Mouse (Mus musculus): ENCODE results near the gene Gda.

Gda gene

DNA sequence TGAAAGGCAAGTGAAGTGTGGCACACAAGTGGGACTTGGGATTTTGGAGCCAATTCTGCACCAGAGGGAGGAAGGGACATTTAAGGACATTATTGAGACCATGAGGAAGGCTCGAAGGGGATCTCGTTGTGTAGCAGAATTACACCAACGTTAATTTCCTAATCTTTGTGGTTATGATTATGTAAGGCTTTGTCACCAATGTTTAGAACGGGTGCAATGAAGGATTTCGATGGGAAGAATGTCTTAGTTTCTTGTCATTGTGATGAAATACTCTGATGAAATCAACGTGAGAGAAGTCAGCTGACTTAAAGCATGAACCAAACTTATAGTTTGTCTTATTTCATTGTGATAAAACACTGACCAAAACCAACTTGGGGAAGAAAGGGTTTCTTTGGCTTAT, 32.4 kb downstream of the Gda start:
- no peak for DNase-seq

DNA sequence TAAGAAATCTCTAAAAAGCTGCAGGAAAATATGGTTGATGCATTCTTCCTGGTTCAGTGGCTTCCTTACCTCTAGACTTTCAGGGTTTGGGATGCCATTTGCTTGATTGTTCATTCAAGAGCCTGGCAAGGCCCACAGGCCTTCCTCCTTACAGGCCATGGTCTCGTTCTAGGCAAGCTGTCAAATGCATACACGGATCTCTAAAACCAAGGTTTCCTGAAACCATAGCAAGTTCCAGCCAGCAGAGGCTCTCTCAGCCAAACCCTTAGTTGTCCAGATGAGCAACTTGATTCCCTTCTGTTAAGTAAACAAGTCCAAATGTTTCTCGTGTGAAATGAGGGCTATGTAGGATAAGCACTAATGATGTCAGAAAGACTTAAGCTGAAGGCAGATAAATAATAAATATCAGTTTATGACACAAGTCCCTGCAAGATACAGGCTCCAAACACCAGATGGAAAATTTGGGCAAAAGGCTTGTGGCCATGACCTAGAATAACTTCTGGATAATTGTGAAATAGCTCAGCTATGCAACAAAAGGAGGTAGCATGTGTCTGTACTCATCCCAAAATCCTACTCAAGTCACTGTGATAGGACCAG, 34.0 kb downstream of the Gda start:
- no peak for DNase-seq

DNA sequence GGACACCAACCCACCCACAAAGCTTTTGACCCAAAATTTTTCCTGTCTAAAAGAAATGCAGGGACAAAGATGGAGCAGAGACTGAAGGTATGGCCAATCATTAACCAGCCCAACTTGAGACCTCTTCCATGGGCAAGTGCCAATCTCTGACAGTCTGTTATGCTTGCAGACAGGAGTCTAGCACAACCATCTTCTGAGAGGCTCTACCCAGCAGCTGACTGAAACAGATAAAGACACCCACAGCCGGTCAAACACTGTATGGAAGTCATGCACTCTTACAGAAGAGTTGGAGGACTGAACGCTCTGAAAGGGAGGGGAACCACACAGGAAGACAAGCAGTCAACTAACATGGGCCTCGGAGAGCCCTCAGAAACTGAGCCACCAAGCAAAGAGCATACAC, 36.7 kb downstream of the Gda start:
- peak; percentile 3 for DNase-seq

DNA sequence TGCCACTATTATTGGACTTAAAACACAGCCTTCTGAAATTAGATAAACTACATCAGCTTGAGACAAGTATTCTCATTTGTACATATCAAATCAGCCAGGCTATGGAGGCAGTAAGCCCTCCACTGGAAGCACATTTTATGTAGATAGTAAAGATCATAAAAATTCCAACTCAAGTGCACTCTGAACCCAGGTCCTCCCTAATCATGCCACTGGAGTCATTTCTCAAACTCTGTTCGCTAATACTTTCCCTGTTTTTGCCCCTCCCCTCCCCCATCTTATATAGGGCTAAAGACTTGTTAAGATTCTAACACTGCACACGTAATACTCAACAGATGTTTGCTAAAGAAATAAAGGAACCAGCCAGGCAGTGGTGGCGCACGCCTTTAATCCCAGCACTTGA, 39.9 kb downstream of the Gda start:
- DNase-seq: no peak

DNA sequence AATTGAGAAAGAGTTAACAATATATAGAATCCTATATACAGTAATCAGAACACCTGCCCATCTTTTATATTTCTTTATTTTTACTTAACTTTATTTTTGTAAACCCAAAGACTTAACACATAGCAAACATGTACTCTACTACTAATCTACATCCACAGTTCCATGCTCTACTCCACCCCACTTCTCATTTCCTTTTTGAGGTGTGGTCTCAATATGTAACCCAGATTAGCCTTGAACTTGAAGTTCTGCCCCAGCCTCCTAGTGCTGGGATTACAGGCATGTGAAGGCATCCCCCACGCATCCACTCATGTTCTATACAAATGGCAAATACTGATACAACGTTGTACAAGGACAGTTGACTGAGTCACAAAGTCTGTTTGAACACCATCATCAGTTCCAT, 40.4 kb downstream of the Gda start:
- DNase-seq: no peak

DNA sequence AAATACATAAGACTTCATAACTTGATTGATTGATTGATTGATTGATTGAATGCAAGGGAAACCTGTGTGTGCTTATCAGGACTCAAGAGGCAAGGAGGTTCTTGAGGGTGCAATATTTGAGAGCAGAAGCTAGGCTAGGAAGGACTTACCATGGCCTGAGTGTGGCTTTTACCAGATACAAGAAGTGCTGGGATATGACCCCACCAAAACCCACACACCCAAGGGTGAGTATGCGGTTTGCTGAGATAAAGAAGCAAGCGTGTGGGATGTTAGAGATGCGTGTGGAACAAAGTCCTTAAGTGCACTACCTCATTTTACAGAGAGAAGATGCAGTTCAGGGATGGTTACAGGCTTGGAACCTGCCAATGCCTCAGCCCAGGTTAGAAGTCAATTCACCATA, 41.0 kb downstream of the Gda start:
- DNase-seq: no peak

DNA sequence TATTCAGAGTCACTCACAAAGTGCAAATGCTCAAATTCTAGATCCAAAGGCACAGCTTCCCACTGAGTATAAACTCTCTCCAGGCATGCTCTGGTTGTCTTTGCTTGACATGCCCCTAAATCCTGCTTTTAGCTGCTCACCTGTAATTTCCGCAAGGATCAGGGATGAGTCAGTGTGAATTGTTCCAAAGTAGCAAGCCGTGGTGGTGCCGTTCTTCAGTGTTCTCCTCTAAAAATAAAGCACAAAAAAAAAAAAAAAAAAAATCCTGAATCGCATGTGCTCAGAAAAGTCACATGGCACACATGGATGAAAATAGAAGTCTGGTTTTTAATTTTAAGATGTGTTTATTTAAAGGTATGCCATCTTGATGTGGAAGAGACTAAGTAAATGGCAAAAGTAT, 47.9 kb downstream of the Gda start:
- DNase-seq: no peak

DNA sequence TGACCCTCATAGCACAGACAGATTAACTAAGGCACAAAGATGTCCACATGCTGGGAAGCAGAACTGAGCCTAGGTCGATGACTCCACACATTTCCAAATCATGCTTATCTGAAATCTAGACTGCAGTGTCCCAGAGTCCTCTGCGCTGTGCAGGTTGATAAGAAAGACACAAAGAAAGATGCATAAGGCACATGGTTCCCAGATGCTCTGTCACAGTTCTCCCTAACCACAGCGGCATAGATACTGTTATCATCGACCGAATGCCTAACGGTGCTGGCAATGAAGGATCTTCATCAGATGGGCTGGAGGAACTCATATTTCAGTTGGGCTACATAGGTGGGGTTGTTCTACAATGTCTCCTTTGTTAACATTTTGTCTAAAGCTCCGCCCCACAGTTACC, 49.5 kb downstream of the Gda start:
- no peak for DNase-seq

DNA sequence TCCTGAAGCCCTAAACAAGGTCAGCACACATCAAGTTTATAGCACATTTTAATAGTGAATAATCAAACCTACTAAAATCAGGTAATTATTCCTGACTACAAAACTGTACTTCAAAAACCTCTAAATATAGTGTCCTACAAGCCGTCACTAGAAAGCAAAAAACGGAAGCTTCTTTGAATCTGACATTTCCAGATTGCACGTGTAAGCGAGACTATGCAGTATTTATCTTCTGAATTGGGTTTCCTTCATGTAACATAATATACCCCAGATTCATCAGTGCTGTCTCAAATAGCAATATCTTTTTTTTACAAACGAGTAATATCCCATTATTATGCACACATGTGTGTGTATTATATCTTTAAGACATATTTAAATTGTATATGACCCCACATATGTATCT, 54.8 kb downstream of the Gda start:
- DNase-seq: no peak

DNA sequence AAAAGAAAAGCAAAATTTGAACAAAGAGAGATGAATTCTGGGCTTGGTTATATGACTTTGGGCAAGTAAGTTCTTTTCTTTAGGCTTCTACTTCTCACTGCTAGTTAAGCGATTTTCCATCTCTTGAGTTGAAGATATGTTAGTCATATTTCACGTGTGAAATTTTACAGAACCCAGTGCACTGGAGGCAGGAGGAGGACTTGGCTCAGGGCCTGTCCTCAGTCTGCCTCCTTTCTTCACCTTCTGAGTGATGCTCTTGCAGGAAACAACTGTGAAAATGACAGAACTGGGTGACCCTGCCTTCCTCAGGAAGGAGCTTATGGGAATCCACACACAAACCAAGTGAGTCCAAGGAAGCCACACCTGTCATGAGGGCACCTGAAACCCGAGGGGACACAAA, 57.9 kb downstream of the Gda start:
- no peak for DNase-seq

DNA sequence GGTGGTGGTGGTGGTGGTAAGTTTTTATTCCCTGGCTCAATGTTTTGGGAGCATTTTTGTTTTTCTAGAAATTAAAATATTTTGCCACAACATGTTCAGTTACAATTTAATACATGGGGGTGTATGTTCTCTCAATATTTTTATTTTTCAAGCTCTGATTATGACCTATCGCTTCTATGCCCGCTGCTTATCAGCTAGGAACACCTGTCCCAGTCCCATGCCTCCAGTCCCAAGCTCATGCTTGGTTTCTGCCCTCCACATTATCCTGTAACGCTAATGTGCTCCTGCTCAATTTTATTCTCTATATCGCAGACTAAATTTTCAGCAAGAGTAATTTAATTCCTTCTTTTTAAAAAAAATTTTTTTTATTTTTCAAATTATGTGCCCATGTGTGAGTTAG, 64.1 kb downstream of the Gda start:
- DNase-seq: no peak

DNA sequence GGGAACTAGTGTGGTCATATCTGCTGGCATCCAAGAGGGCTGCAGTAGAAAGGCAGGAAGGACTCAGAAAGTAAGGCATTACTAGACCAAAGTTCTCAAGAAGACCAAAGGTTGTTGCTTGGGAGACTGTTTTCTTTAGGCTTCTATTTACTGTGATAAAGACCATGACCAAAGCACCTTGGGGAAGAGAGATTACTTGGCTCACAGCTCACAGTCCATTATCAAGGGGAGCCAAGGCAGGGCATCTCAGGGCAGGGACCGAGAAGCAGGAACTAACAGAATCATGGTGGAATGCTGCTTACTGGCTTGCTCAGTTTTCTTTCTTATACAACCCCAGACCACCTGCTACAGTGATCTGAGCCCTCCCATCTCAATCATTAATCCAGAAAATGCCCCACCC, 65.9 kb downstream of the Gda start:
- DNase-seq: no peak

DNA sequence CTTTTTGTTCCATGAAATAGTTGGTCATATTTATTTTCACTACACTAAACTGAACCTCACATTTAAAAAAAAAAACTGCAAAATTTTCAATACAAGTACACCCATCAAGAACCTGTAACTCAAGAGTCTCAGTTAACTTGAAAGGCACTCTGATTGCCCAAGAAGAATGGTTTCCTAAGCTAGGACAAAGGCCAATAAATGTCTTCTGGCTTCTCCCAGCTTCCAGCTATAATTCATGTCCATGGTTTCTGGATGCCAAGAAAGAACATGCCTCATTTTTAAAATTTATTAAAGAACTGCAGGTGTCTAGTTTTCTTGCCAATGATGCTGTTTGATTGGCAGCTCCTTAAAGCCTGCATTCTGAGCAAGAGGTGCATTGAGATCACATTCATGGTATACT, 75.3 kb downstream of the Gda start:
- no peak for DNase-seq

DNA sequence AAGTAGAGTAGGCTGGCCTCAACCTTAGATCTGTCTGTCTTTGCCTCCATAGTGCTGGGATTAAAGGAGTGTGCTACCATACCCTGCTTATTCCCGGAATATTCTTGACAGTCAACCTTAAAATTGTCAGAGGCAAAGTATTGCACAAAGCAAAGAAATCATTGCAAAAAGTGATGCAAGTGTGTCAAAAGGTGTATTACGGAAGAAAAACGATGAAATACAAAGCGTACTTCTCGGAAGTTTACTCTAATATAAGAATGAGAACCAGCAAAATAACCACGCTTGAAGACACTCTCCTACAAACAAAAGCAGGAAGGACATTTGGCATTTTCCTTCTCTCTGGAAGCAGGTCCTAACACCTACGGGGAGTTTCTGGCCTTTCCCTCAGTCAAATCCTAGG, 76.9 kb downstream of the Gda start:
- DNase-seq: no peak

DNA sequence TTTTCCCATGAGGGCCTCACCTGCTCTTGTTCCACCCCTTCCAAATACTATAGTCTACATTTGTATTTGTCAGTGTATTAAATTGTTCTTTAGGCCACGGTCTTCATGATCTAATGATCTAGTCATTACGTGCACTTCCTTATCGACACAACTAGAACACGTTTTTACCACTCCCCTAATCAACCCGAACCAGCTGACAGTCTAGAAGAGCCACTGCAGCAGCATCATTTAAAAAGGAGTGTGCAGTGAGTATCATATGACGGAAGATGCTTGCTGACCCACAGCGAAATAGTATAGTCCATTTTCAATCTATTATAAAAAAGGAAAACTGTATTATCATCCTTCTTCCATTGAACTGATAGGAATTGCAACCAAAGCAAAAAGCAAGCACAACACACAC, 82.3 kb downstream of the Gda start:
- DNase-seq: no peak

DNA sequence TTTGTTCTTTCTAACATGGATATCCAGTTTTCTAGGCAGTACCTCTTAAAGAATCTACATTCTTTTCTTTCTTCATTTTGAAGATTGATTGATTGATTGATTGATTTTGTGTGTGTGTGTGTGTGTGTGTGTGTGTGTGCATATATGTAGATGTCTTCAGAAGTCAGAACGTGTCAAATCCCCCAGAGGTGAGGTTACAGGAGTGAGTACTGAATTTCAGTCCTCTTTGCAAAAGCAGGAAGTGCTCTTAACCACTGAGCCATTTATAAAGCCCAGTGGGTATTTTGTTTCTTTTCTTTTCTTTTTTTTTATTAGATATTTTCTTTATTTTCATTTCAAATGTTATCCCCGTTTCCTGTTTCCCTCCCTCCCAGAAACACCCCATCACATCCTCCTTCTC, 86.4 kb downstream of the Gda start:
- no peak for DNase-seq

DNA sequence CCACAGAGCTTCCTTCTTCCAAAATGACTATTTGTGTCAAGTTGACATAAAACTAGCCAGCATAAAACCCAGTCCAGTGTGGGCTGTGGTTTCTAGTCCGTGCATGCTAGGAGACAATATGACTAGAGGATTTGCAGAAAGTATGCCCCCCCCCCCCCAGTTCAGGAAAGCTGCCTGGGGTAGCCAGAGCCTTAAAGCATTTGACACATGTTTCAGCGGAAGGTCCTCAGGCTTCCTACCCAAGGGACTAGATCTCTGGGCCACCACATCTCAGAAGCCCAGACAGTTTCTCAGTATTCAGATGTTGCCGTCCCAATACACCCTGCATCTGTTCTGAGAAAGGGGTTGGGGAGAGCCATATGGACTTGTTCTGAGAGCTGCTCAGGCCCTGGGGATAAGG, 89.0 kb downstream of the Gda start:
- DNase-seq: no peak

DNA sequence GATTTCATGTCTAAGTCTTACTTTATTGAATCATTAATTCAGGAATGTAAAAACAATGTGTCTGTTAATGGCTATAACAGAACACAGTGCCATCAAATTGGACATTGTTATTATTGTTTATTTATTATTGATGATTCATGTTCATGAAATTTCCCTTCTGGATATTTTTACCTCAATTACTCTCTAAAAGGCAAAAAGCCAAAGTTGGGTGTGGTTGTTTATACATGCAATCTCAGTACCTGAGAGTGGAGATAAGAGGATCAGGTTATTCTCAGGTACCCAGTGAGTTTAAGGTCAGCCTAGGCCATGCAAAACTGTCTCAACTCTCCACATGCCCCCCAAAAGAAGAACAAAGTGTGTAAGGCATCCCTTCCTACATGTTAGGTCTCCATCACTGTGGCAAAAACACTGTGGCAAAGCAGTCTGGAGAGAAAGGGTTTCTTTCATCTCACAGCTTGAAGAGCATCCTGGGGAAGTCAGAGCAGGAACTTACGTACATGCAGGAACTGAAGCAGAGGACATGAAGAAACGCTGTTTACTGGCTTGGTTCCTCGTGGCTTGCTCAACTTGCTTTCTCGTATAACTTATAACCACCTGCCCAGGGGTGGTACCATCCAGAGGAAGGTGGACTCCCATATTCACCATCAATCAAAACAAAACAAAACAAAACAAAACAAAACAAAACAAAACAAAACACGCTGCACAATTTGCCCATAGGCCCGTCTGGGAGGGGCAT, 89.6 kb downstream of the Gda start:
- no peak for DNase-seq

DNA sequence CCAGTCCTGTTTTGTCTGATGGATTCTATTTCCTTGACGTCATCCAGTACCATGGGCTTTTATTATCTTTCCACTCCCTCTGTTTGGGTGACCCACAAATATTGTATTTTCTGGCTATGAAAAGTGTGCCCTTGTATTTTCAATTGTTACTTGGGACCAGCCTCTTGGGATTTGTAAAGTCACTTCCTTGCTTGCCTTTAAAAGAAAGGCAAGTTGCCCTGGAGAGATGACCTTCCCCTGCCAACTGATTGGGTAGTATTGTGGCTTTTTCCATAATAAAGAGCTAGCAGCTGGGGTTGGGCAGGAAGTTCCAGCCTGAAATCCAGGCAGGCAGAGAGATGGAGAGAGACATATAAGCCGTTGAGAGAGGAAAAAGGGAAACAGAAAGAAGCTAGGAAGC, 91.5 kb downstream of the Gda start:
- no peak for DNase-seq

DNA sequence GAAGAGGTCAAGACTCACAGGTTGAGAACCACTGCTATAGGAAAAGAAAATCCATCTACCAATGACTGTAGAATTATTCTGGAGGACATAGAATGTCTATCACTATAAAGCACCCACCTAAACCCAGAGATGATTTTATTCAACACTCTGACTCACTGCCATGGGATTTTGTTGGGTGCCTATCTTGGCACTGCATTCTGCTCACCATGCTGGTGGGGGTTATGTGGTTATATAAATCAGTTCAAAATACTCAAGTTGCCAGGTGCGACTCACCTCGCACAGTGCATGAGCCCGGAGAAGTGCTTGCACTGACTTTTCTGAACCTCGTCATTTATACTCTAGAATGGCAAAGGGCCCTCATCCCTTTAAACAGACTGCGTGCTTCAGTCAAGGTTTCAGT, 94.0 kb downstream of the Gda start:
- no peak for DNase-seq

DNA sequence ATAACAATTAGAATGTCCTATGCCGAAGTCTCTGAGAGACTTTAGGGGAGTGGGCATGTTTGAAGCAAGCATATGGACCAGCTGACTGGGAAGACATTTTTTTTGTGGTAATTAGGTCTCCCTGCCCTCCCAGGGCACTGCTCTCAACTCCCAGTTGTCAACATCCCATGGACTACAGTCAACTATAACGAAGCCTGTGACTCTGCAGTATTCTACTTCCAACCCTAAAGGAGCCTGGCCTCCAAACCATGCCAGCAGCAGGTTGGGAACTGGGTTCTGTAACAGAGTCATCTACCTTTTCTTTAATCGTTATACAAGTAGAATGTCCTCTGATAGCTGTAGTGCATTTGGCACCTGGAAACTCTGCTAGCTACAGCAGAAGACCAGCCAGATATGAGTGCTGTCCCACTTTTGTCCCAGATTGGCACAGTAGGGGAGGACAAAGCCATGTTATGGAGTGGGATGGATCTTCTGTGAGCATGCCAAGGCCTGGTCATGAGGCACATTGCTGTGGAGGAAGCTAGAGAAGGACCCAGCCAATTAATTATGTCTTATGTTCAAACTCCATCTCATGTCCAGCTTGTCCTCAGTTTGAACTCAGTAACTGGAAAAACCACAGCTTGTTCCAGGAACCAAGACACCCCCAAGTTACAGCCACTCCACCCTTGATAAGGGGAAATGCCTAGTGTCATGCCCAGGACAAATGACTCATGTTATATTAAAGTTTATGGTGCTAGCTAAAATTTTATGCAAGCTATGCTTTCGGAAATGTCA, 96.6 kb downstream of the Gda start:
- DNase-seq: no peak

DNA sequence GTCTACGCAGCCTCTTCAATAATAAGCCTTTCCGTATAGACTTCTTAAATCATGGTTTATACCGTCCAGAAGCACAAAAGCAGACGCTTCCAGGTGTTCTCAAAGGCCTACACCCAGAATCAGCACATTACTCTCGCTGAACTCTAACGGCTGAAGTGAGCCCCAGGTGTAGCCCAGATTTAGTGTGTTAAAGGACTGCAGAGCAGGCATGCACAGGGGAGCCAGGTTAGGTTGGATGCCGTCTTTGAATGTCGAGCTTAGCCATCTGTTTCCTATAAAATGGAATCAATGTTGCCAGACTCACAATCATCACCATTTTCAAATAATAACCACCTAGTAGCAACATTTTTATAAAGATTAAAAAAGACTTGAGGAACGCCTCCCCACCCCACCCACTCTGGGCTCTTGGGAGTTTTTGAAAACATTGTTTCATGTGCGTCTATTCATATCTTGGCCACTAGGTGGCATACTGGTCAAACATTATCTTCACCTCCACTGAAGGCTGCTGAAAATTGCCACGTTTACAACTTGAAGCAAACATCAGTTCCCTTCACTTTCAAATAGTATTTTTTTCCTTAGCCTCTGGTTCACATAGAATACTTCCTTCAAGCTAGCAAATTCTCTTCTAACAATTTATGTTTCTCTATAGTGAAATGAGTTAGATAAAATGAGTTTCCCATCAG, 100.0 kb downstream of the Gda start:
- no peak for DNase-seq

DNA sequence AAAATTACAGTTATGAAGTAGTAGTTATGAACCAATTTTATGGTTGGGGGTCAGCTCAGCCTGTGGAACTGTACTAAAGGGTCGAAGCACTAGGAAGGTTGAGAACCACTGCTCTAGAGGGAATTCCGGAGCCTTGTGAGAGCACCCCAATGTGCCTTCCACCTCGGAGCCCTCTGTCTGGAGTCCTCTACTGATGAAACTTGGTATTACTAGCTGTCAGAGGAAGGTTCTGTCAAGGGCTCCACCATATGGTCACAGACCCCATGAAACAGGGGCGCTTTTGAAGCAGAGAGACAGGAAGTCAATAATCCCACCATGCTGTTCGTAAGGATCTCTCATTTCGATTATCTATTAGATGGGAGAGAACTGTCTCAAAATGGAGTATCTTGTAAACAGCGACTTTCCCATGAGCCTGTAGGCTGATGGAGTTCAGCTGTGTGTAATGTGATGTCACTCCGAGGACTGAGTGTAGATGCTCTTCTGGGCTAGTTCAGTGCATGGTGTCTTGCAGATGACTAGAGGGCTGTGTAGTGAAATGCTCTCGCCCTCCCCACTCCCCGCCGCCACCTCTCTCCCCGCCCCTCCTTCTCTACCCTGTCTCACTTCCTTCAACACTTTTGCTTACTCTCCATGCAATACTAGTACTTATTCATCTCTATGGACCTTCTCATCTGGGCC, 100.7 kb downstream of the Gda start:
- DNase-seq: no peak

All from kidney, adult 18-20 months (tissue).